Mouse (Mus musculus) bone marrow, adult 2 months (tissue): Measurements from ENCODE around the gene Sema3d. TPM values are rescaled to one million over a fixed set of nuclear protein-coding genes. Genes with fewer than 3 reads are reported as not detected.

ENCODE experiments used
- H3K27ac ChIP-seq: fragments of 200-500 bp; 2 replicates; pipeline ENCODE4 v1.5.1; 2012; ENCODE audit warnings: low read depth, mild to moderate bottlenecking, control low read depth, inconsistent platforms, low read length; ENCODE audit not compliant: control insufficient read depth, poor library complexity, insufficient read depth
- H3K4me1 ChIP-seq: fragments of 200-500 bp; 2 replicates; pipeline ENCODE4 v1.6.1; 2011; ENCODE audit warnings: low read length; ENCODE audit not compliant: control insufficient read depth, insufficient read depth
- H3K4me3 ChIP-seq: fragments of 200-500 bp; replicated peaks from 2 replicates; pipeline ENCODE3; 2011; ENCODE audit warnings: mild to moderate bottlenecking, low read depth, low read length, control low read depth; ENCODE audit not compliant: control insufficient read depth
- CTCF ChIP-seq: fragments of 200-500 bp; IDR thresholded peaks from 2 replicates; pipeline ENCODE4 v1.5.1; 2011; ENCODE audit warnings: low read length, control low read depth; ENCODE audit not compliant: control insufficient read depth, insufficient read depth
- POLR2A ChIP-seq: fragments of 200-500 bp; IDR thresholded peaks from 2 replicates; pipeline ENCODE4 v1.6.1; 2011; ENCODE audit warnings: low read depth, mild to moderate bottlenecking, control low read depth, low read length, borderline replicate concordance; ENCODE audit not compliant: control insufficient read depth
- WGBS: fragments of 180-500 bp; shearing (Covaris S2); methylation state at CpG from one replicate; pipeline ENCODE4 v1.1.7; 2018; 5-methylcytosine and 5-hydroxymethylcytosine counted together
- polyA plus RNA-seq: library from polyadenylated mRNA; stranded (reverse); fragments of >200 nt; gene quantifications from 2 replicates; pipeline ENCODE4 v1.2.4, GENCODE M21; 2011; ENCODE audit warnings: low replicate concordance; ENCODE audit not compliant: missing spikeins, insufficient read depth, insufficient read length

Sema3d gene
- polyA plus RNA-seq, 1 experiment: not detected

- Histone ChIP-seq H3K4me1 (no peaks in the 10 kb centered on the region), H3K27ac (no peak overlapping the region), H3K4me3 (no peak overlapping the region)
- TF ChIP-seq POLR2A (no peak), CTCF (no peak)
- WGBS: 80% methylated on average over 3 of the region's 3 CpGs
These were observed 29.4 kb downstream of the Sema3d start for GRCm38 (mm10) chr5:12412595-12412994.

- no peaks in the 10 kb centered on the region for H3K4me1 ChIP-seq
These were observed 40.1 kb downstream of the Sema3d start for GRCm38 (mm10) chr5:12423264-12423663.

GRCm38 (mm10) chr5:12441737-12442136, 58.6 kb downstream of the Sema3d start:
- Histone ChIP-seq H3K4me3 (no peak overlapping the region), H3K4me1 (no peaks in the 10 kb centered on the region), H3K27ac (no peak overlapping the region)
- TF ChIP-seq POLR2A: no peak
- no peak for TF ChIP-seq CTCF
- WGBS: 68% methylated on average over 1 of the region's 1 CpGs

More at GRCm38 (mm10) chr5:12423264-12423663, 40.1 kb downstream of the Sema3d start:
- Histone ChIP-seq H3K4me3 (no peak overlapping the region), H3K27ac (no peak overlapping the region)
- 77% methylated on average over 5 of the region's 5 CpGs for WGBS
- TF ChIP-seq CTCF (no peak), POLR2A (no peak)

GRCm38 (mm10) chr5:12442176-12443105, 59.3 kb downstream of the Sema3d start:
- no peak overlapping the region for H3K4me3 ChIP-seq
- no peak for TF ChIP-seq CTCF
- no peak for TF ChIP-seq POLR2A
- 82% methylated on average over 7 of the region's 7 CpGs for WGBS
- H3K4me1 ChIP-seq: no peaks in the 10 kb centered on the region
- H3K27ac ChIP-seq: no peak overlapping the region

- Histone ChIP-seq H3K4me1 (no peaks in the 10 kb centered on the region), H3K27ac (no peak overlapping the region), H3K4me3 (no peak overlapping the region)
- WGBS: 76% methylated on average over 4 of the region's 4 CpGs
- no peak for TF ChIP-seq POLR2A
These were observed 67.9 kb downstream of the Sema3d start for GRCm38 (mm10) chr5:12451089-12451488.

- TF ChIP-seq POLR2A: no peak
- no peak for TF ChIP-seq CTCF
- no peak overlapping the region for H3K4me3 ChIP-seq
- no peaks in the 10 kb centered on the region for H3K4me1 ChIP-seq
- whole genome bisulfite sequencing: 37% methylated on average over 1 of the region's 1 CpGs
- no peak overlapping the region for H3K27ac ChIP-seq
These were observed 71.8 kb downstream of the Sema3d start for GRCm38 (mm10) chr5:12454946-12455345.

- no peak for TF ChIP-seq CTCF
- TF ChIP-seq POLR2A: no peak
- H3K27ac ChIP-seq: no peak overlapping the region
- H3K4me1 ChIP-seq: no peaks in the 10 kb centered on the region
- 91% methylated on average over 1 of the region's 1 CpGs for WGBS
- no peak overlapping the region for H3K4me3 ChIP-seq
These were observed 74.3 kb downstream of the Sema3d start for GRCm38 (mm10) chr5:12457509-12457908.

GRCm38 (mm10) chr5:12467568-12468336, 84.6 kb downstream of the Sema3d start:
- H3K4me3 ChIP-seq: no peak overlapping the region
- TF ChIP-seq CTCF (no peak), POLR2A (no peak)
- no peaks in the 10 kb centered on the region for H3K4me1 ChIP-seq
- WGBS: 77% methylated on average over 4 of the region's 4 CpGs
- no peak overlapping the region for H3K27ac ChIP-seq
